Mouse (Mus musculus) cerebellum, adult 2 months (tissue): Measurements from ENCODE around the gene Map4. TPM values are rescaled to one million over a fixed set of nuclear protein-coding genes. Genes with fewer than 3 reads are reported as not detected.

Source experiments
- DNase-seq, 2 experiments: peaks; one replicate each; pipeline ENCODE4 v3.0.0; 2021
- H3K27ac ChIP-seq: fragments of 200-500 bp; 2 replicates; pipeline ENCODE4 v1.5.1; 2012; ENCODE audit warnings: low read length, control low read depth, inconsistent platforms; ENCODE audit not compliant: insufficient read depth
- H3K27me3 ChIP-seq: fragments of 200-500 bp; 2 replicates; pipeline ENCODE4 v1.6.1; 2012; ENCODE audit warnings: inconsistent platforms, mild to moderate bottlenecking, low read length, moderate library complexity; ENCODE audit not compliant: control insufficient read depth, insufficient read depth
- H3K4me1 ChIP-seq: fragments of 200-500 bp; 2 replicates; pipeline ENCODE4 v1.6.1; 2011; ENCODE audit warnings: low read length; ENCODE audit not compliant: control insufficient read depth, insufficient read depth
- H3K4me3 ChIP-seq: fragments of 200-500 bp; replicated peaks from 2 replicates; pipeline ENCODE3; 2011; ENCODE audit warnings: mild to moderate bottlenecking, low read depth, low read length, control low read depth; ENCODE audit not compliant: insufficient read depth
- CTCF ChIP-seq: fragments of 200-500 bp; IDR thresholded peaks from 2 replicates; pipeline ENCODE4 v1.5.1; 2011; ENCODE audit warnings: low read depth, mild to moderate bottlenecking, control low read depth, low read length, moderate library complexity, borderline replicate concordance; ENCODE audit not compliant: insufficient read depth
- POLR2A ChIP-seq: fragments of 200-500 bp; IDR thresholded peaks from 2 replicates; pipeline ENCODE4 v1.6.1; 2011; ENCODE audit warnings: low read length, control low read depth, borderline replicate concordance; ENCODE audit not compliant: insufficient read depth
- WGBS: fragments of 180-500 bp; shearing (Covaris S2); methylation state at CpG from one replicate; pipeline ENCODE4 v1.1.7; 2018; 5-methylcytosine and 5-hydroxymethylcytosine counted together
- polyA plus RNA-seq: library from polyadenylated mRNA; depleted of rRNA; stranded (reverse); fragments of >200 nt; gene quantifications from 2 replicates; pipeline ENCODE4 v1.2.3, GENCODE M21; 2012

Map4 gene
- polyA plus RNA-seq, 1 experiment, result 576 TPM

DNA sequence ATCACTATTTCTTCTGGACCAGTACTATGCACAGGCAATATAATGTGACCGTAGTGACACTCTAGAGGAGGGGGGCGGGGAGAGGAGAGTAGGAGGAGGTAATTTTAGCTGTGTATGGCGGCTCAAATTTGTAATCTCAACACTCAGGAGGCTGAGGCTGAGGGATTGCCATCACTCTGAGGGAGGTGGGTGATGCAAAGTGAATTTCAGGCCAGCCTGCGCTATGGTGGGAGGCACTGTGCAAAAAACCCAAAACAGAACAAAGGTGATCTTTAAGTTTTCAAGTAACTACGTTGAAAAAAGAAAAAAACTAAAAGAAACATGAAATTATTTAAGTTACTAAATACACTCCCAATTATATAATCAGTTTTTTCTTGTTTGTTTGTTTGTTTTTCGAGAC lies 508 bp upstream of the Map4 start:
- Histone ChIP-seq H3K27ac (no peak overlapping the region), H3K4me1 (no peaks in the 10 kb centered on the region), H3K27me3 (no peaks in the 10 kb centered on the region), H3K4me3 (peak overlapping the region; percentile 4)
- DNase-seq, result no peak
- WGBS, result 74% methylated on average over 6 of the region's 6 CpGs
- TF ChIP-seq CTCF (no peak), POLR2A (no peak)

DNA sequence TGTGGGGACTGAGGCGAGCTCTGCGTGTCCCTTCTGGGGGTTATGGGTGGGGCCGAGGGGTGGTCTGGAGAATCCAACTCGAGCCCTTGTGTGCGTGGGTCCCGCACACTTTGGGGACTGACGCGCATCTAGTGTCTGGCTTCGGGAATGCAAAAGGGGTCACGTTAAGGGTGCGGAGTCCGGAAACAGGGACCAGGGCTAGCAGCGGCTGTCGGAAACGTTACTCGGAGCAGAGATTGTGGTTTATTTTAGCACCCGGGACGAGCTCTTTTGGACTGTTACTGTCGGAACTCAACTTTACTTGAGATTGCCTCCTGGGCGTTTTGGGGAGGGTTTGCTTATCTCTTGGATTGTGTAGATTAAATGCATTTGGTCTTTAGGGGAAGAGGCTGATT lies 1.1 kb downstream of the Map4 start:
- TF ChIP-seq CTCF, result no peak
- TF ChIP-seq POLR2A, result no peak
- Histone ChIP-seq H3K4me1 (no peaks in the 10 kb centered on the region), H3K27ac (peak overlapping the region; percentile 81), H3K4me3 (peak overlapping the region; percentile 81), H3K27me3 (no peaks in the 10 kb centered on the region)
- DNase-seq, result no peak
- WGBS, result under 1% methylated on average over 20 of the region's 20 CpGs

GRCm38 (mm10) chr9:109932756-109933375 lies 1.6 kb downstream of the Map4 start:
- no peaks in the 10 kb centered on the region for H3K4me1 ChIP-seq
- H3K27ac ChIP-seq, result peak overlapping the region; percentile 81
- peak; percentile 59 to 63 for DNase-seq
- TF ChIP-seq POLR2A (no peak), CTCF (no peak)
- 2% methylated on average over 12 of the region's 12 CpGs for WGBS
- peak overlapping the region; percentile 81 for H3K4me3 ChIP-seq
- H3K27me3 ChIP-seq, result no peaks in the 10 kb centered on the region

DNA sequence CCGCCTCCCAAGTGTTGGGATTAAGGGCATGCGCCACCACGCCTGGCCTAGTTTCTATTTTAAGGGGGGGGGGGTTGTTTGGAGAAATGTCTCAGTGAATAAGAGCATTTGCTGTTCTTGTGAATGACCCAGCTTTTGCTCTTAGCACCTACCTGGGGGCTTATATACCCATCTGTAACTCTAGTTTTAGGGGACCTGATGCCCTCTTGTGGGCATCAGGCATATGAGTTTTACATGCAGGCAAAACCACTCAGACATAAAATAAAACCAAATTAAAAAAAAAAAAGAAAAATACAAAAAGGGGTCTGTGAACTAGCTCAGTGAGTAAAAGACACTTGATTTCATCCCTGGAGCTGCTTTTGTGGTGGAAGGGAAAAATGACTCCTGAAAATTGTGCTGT lies 8.1 kb downstream of the Map4 start:
- TF ChIP-seq CTCF (no peak), POLR2A (no peak)
- no peak for DNase-seq
- H3K27ac ChIP-seq, result no peak overlapping the region
- no peaks in the 10 kb centered on the region for H3K4me1 ChIP-seq
- no peak overlapping the region for H3K4me3 ChIP-seq
- H3K27me3 ChIP-seq, result no peaks in the 10 kb centered on the region
- 97% methylated on average over 3 of the region's 3 CpGs for WGBS

GRCm38 (mm10) chr9:109942796-109943195 lies 11.5 kb downstream of the Map4 start:
- Histone ChIP-seq H3K4me1 (no peaks in the 10 kb centered on the region), H3K4me3 (no peak overlapping the region), H3K27me3 (no peaks in the 10 kb centered on the region), H3K27ac (no peak overlapping the region)
- TF ChIP-seq CTCF (no peak), POLR2A (no peak)
- WGBS, result 42% methylated on average over 4 of the region's 4 CpGs
- DNase-seq, result no peak

DNA sequence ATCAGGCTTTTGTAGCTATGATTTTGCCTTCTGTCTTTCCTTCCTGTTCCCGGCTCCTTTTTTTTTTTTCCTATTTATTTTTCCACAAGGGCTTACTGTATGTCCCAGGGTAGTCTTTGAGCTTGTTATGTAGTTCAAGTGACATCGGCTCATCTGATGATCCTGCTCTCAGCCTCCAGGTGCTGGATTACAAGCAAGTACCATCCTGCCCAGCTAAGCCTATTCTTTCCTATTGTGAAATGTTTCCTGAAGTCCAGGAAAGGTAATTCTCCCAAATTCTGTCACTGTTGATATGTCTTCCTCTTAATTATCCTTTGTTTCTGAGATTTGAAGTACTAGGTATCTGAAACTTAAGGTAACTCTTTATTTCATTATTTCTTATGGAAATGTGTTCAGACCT lies 13.5 kb downstream of the Map4 start:
- Histone ChIP-seq H3K27me3 (no peaks in the 10 kb centered on the region), H3K27ac (no peak overlapping the region), H3K4me3 (no peak overlapping the region), H3K4me1 (no peaks in the 10 kb centered on the region)
- DNase-seq, result no peak
- TF ChIP-seq POLR2A (no peak), CTCF (no peak)
- WGBS, result 82% methylated on average over 2 of the region's 2 CpGs

- TF ChIP-seq POLR2A (no peak), CTCF (no peak)
- Histone ChIP-seq H3K27me3 (no peaks in the 10 kb centered on the region), H3K27ac (no peak overlapping the region), H3K4me1 (no peaks in the 10 kb centered on the region), H3K4me3 (no peak overlapping the region)
- DNase-seq, result no peak
Observed at GRCm38 (mm10) chr9:109948546-109948945, 17.3 kb downstream of the Map4 start.

DNA sequence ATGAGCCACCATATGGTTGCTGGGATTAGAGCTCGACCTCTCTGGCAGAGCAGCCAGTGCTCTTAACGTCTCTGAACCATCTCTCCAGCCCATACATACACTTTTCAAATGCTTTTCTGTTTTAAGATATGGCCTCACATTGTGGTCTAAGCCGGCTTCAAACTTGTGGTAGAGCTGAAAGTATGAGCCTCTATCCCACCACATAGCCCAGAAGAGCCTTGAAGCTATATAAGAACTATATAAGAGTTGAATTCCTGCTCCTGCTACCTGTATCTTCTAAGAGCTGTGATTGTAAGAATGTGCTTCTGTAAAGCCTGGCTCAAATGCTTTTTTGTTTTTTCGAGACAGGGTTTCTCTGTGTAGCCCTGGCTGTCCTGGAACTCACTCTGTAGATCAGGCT lies 18.5 kb downstream of the Map4 start:
- WGBS, result 53% methylated on average over 4 of the region's 4 CpGs
- no peak for DNase-seq

More for the DNA sequence above, 18.5 kb downstream of the Map4 start:
- H3K4me1 ChIP-seq, result no peaks in the 10 kb centered on the region
- H3K27me3 ChIP-seq, result no peaks in the 10 kb centered on the region
- no peak for TF ChIP-seq POLR2A
- no peak for TF ChIP-seq CTCF
- no peak overlapping the region for H3K4me3 ChIP-seq
- no peak overlapping the region for H3K27ac ChIP-seq
